Mouse (Mus musculus): ENCODE results near the gene Tex2. TPM values are rescaled to one million over a fixed set of nuclear protein-coding genes. Genes with fewer than 3 reads are reported as not detected.
"Not testable (repeated sequence)": the region's sequence is repeated elsewhere in the genome, so short reads cannot be mapped to it uniquely, and the experiment has no call there.

Tex2 gene
- polyA plus RNA-seq, 1 experiment from 2014 or later = 7.8 TPM

DNA sequence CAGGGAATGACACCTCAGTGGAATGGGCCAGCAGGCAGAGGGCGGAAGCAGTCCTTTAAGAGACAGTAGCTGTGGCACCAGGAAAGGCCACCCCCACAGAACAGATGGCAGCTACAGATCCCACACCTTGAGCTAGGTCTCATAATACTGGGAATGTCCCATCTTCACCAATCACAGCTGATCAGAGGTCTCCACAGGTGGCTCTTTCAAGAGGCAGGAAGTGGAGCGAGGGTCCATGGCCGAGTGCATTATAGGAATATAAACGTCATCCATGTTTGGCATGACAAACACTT, 109.9 kb downstream of the Tex2 start:
- H3K4me3 ChIP-seq (replicated peaks) = no peak overlapping the region
- H3K4me1 ChIP-seq (replicated peaks) = 0 out of 2 replicates have a peak, but pooled peaks cover 6% of the 10 kb centered on the region
- no peak overlapping the region for H3K4me2 ChIP-seq
- no peaks in the 10 kb centered on the region for H3K9me3 ChIP-seq
- 69% methylated on average over 4 of the region's 4 CpGs for WGBS
- no peak for ATAC-seq (ENCODE audit: insufficient number of reproducible peaks, insufficient read depth, low FRiP score, low TSS enrichment, low read depth)
- no peak overlapping the region for H3K9ac ChIP-seq (replicated peaks)
- H3K27ac ChIP-seq = peak overlapping the region; percentile 64; the same call in 1 of the 2 replicates
- no peaks in the 10 kb centered on the region for H3K27me3 ChIP-seq
- H3K36me3 ChIP-seq = peaks cover 9% of the 10 kb centered on the region

DNA sequence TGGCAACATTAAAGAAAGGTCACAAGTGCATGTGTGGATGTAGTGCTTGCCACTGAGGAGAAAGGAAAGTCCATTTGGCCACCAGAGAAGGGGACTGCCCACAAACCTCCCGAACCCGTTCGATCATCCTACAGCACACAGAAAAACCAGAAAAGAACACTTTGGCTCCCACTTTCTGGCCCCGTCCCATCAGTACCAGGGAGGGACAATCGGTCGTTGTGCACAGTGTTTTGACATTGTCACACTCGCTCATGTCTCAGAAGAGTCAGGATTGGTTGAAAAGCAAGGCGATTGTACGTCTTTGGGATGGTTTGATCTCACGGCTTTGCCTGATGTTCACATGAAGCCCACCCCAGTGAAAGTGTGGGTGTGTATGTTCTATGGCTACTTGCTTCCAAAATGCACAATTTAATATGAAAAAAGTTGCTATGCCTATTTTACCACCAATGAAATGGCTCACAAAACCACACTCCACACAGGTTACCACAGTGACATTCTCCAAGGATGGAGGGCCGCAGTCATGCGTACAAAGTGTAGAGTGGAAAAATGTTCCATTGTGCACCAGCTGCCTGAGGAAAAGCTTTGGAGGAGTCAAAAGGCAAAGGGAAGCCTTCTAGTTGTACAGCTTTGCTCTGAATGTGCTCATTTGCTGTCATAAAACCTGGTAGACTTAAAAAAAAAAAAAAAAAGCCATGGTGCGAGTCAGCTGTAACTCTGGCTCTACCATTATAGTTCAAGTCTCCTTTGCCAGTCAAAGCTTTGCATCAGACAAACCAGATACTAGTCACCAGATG, 110.4 kb downstream of the Tex2 start:
- peak overlapping the region; percentile 64 for H3K27ac ChIP-seq
- H3K36me3 ChIP-seq = 0 out of 2 replicates have a peak, but pooled peaks cover 3% of the 10 kb centered on the region
- H3K4me3 ChIP-seq (replicated peaks) = no peak overlapping the region
- 60% methylated on average over 13 of the region's 13 CpGs for WGBS
- no peak overlapping the region for H3K4me2 ChIP-seq
- no peaks in the 10 kb centered on the region for H3K27me3 ChIP-seq
- H3K9ac ChIP-seq (replicated peaks) = no peak overlapping the region
- ATAC-seq (ENCODE audit: insufficient number of reproducible peaks, insufficient read depth, low FRiP score, low TSS enrichment, low read depth) = no peak
- H3K9me3 ChIP-seq = no peaks in the 10 kb centered on the region
- H3K4me1 ChIP-seq (replicated peaks) = 0 out of 2 replicates have a peak, but pooled peaks cover 6% of the 10 kb centered on the region

DNA sequence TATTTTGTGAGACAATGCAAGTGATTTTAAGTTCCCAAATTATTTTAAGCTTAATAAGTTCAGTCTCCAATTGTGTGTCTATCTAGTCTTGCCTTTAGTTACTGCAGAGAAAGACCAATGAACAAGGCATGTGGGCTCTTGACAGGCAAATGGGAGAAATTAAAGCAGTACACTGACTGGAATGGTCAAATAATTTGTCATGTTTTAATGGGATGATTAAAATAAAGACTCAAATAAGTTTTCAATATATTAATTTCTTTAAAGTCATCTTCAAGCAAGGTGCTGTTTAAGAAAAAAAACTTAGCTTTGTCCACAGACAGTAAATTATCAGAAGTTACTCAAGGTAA, 111.1 kb downstream of the Tex2 start:
- no peaks in the 10 kb centered on the region for H3K27me3 ChIP-seq
- H3K9ac ChIP-seq (replicated peaks) = no peak overlapping the region
- peak overlapping the region; percentile 92 for H3K4me3 ChIP-seq (replicated peaks)
- H3K36me3 ChIP-seq = no peaks in the 10 kb centered on the region
- no peaks in the 10 kb centered on the region for H3K9me3 ChIP-seq
- ATAC-seq (ENCODE audit: insufficient number of reproducible peaks, insufficient read depth, low FRiP score, low TSS enrichment, low read depth) = no peak
- peak overlapping the region; percentile 74 for H3K4me2 ChIP-seq
- H3K4me1 ChIP-seq (replicated peaks) = 0 out of 2 replicates have a peak, but pooled peaks cover 6% of the 10 kb centered on the region
- peak overlapping the region; percentile 99 for H3K27ac ChIP-seq

DNA sequence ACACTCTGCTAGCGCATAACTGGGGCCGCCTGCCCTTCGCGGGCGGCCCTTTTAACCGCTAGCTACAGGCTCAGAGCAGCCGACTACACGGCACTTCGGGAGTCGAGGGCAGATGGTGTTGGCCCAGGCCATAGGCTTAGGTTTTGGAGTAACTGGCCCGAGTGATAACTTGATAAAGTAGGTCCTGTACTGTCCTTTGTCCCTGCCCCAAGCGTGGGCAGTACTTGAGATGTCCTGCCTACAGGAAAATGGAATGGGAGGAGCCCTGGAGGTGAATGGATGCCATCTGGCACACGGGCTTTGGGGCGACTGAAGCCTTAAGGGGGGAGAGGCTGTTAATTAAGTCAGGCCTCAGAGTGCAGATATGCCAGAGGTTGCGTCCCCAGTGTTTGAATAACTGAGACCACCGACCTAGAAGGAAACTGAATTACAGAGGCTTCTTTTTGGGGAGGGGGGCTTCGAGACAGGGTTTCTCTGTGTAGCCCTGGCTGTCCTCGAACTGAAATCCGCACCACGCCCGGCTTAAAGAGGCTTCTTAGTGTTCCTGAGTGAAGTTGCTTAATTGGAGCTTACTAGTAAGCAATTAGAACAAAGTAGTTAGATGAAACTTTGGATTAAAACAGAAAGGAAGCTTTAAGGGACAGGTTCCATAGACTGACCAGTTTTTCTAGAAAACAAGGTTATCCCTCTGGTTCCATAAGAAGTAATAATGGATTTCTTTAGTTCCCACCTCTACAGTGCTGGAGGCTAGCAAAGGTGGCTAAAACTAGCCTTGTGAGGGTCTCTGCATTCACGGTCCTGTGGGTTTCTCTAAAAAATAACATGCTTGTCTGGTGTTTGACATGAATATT, 111.7 kb downstream of the Tex2 start:
- whole genome bisulfite sequencing = 2% methylated on average over 22 of the region's 22 CpGs
- no peaks in the 10 kb centered on the region for H3K36me3 ChIP-seq
- H3K4me3 ChIP-seq (replicated peaks) = peak overlapping the region; percentile 92
- peak overlapping the region; percentile 74 for H3K4me2 ChIP-seq
- peak overlapping the region; percentile 100 for H3K9ac ChIP-seq (replicated peaks)
- H3K4me1 ChIP-seq (replicated peaks) = 0 out of 2 replicates have a peak, but pooled peaks cover 6% of the 10 kb centered on the region
- ATAC-seq (ENCODE audit: insufficient number of reproducible peaks, insufficient read depth, low FRiP score, low TSS enrichment, low read depth) = peak; percentile 45
- H3K27me3 ChIP-seq = no peaks in the 10 kb centered on the region
- peak overlapping the region; percentile 99 for H3K27ac ChIP-seq
- H3K9me3 ChIP-seq = no peaks in the 10 kb centered on the region

DNA sequence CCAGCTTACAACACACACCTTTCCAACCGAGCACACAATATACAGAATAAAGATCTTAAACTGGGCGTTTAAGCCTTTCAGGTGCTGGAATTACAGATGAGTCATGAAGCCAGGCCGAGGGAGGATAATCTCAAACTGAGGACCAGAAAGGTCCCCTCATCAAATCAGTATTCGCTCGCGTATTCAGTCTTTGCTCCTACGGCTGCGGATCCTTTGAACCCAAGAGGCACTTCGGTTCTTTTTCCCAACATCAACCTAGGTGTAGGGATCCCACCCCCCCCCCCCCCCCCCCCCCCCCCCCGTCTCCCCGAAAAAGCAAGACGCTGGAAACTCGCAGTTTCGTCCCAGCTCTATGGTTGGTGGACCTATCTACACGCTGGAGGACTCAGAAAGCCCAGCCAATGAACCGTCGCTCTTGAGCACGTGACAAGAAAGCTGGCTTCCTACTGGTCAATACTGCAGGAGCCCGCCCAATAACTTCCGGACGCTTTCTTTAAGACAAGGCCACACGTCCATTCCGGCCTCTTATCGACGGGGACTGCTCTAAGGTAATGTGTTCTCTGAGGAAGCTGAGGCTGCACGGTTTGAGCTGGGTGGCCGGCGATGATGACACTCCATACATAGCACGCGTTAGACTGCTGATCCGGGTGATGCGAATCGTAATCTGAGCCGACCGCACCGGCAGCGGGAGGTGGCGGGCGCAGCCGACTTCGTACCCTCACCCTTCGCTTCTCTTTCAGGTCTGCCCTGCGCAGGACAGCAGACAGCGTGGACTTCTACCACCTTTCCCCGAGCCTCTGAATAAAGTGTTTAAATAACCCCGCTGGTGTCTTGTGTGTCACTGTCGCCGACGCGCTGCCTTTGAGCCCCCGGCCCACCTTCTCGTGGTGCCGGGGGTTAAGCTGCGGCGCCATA, 112.6 kb downstream of the Tex2 start:
- Histone ChIP-seq H3K27me3 (no peaks in the 10 kb centered on the region), H3K36me3 (no peaks in the 10 kb centered on the region), H3K9me3 (no peaks in the 10 kb centered on the region), H3K27ac (peak overlapping the region; percentile 99), H3K4me2 (peak overlapping the region; percentile 74), H3K4me3 (replicated peaks) (peak overlapping the region; percentile 92), H3K9ac (replicated peaks) (peak overlapping the region; percentile 100), H3K4me1 (replicated peaks) (0 out of 2 replicates have a peak, but pooled peaks cover 6% of the 10 kb centered on the region)
- ATAC-seq (ENCODE audit: insufficient number of reproducible peaks, insufficient read depth, low FRiP score, low TSS enrichment, low read depth) = peak; percentile 97
- WGBS = under 1% methylated on average over 52 of the region's 55 CpGs

DNA sequence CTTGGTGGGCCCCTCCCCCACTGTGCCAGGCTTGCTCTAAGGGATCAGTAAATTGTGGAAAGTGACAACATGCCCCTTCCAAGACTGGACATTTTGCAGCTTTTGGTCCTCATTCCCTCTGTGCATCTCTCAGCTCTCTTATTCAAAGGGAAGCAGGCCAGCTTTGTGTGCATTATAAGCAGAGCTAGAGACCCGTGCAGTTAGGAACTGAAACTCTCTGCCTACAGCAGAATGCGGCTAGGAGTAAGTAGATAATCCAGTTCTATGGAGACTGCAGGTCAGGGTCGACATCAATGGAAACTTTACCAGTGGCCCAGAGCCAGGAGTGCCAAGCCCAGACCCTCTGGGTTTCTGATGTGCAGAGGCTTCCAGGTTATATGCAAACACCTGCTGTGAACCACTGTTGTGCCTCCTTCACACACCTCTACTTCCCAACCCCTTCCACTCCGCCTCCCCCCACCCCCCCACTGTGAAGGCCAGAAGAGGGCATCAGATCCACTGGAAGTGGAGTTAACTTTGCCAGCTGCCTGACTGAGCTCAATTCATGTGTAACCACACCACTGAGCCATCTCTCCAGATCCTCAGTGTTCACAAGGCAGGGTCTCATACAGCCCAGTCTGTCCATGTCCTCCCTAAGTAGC, 114.4 kb downstream of the Tex2 start:
- no peaks in the 10 kb centered on the region for H3K9me3 ChIP-seq
- ATAC-seq (ENCODE audit: insufficient number of reproducible peaks, insufficient read depth, low FRiP score, low TSS enrichment, low read depth) = no peak
- H3K27ac ChIP-seq = no peak overlapping the region
- no peak overlapping the region for H3K4me2 ChIP-seq
- no peaks in the 10 kb centered on the region for H3K36me3 ChIP-seq
- 0 out of 2 replicates have a peak, but pooled peaks cover 6% of the 10 kb centered on the region for H3K4me1 ChIP-seq (replicated peaks)
- H3K9ac ChIP-seq (replicated peaks) = no peak overlapping the region
- H3K27me3 ChIP-seq = no peaks in the 10 kb centered on the region
- 40% methylated on average over 4 of the region's 4 CpGs for WGBS
- no peak overlapping the region for H3K4me3 ChIP-seq (replicated peaks)

DNA sequence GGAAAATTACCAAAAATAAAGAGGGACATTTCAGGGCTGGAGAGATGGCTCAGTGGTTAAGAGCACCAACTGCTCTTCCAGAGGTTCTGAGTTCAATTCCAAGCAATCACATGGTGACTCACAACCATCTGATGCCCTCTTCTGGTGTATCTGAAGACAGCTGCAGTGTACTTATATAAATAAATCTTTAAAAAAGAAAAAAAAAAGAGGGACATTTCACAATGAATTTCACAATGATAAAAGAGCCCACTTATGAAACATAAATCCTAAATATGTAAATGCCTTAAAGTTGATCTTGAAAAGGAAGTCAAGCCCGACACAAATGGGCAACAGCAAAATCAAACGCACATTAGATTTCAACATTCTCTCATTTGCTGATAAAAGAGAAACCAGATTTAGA, 115.3 kb downstream of the Tex2 start:
- Histone ChIP-seq H3K4me3 (replicated peaks) (no peak overlapping the region), H3K27me3 (no peaks in the 10 kb centered on the region), H3K9ac (replicated peaks) (no peak overlapping the region), H3K4me1 (replicated peaks) (0 out of 2 replicates have a peak, but pooled peaks cover 6% of the 10 kb centered on the region), H3K4me2 (no peak overlapping the region), H3K9me3 (no peaks in the 10 kb centered on the region), H3K27ac (no peak overlapping the region), H3K36me3 (no peaks in the 10 kb centered on the region)
- ATAC-seq (ENCODE audit: insufficient number of reproducible peaks, insufficient read depth, low FRiP score, low TSS enrichment, low read depth) = no peak
- 89% methylated on average over 2 of the region's 2 CpGs for WGBS

DNA sequence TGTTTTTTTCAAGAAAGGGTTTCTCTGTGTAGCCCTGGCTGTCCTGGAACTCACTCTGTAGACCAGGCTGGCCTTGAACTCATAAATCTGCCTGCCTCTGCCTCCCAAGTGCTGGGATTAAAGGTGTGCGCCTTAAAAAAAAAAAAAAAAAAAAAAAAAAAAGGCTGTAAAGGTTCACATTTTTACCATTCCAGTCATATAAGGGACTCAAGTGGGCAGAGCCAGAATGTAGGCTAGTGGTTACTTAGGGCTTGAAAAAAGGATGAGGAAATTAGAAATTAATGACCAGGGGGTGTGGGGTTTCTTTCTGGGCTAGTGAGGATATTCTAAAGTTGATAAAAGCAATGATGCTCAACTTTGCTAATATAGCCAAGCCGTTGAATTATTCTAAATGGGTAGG, 116.2 kb downstream of the Tex2 start:
- H3K27ac ChIP-seq; H3K27me3 ChIP-seq; H3K36me3 ChIP-seq; H3K9me3 ChIP-seq; H3K9ac ChIP-seq (replicated peaks); ATAC-seq (ENCODE audit: insufficient number of reproducible peaks, insufficient read depth, low FRiP score, low TSS enrichment, low read depth); H3K4me1 ChIP-seq (replicated peaks); H3K4me2 ChIP-seq; H3K4me3 ChIP-seq (replicated peaks): not testable (repeated sequence)
- 88% methylated on average over 2 of the region's 2 CpGs for WGBS

DNA sequence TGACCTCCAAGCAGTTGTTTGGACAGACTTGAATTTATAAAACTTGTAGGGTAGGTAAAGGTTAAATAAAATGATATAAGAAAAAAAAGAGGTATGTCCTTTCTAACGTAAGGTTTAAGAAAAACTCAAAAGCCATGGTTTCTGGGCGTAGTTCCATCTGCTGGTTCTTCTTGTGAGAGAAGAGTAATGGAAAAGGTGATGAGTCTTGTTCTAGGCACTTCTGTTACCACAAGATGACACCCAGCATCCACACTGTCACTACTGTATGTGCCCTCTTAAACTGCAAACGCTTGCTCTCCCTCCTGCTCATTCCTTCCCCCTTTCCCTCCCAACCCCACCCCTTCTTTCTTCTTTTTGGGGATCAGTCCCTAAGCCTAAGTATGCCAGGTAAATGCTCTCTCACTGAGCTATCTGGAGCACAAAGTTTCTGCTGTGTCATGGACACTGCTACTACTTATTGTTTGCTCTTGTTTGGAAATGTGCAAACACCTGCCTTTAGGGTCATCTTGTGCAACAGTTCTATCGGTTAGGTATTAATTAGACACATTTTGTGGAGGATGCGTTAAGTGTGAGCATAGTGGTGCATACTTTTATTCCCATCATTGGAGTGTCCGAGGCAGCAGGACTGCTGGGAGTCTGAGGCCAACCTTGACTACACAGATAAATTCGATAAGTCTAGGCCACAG, 120.1 kb downstream of the Tex2 start:
- no peaks in the 10 kb centered on the region for H3K9me3 ChIP-seq
- H3K36me3 ChIP-seq = no peaks in the 10 kb centered on the region
- H3K4me1 ChIP-seq (replicated peaks) = peaks cover 3% of the 10 kb centered on the region; the same call in 1 of the 2 replicates
- no peak overlapping the region for H3K4me2 ChIP-seq
- no peak for ATAC-seq (ENCODE audit: insufficient number of reproducible peaks, insufficient read depth, low FRiP score, low TSS enrichment, low read depth)
- no peak overlapping the region for H3K4me3 ChIP-seq (replicated peaks)
- no peak overlapping the region for H3K9ac ChIP-seq (replicated peaks)
- H3K27ac ChIP-seq = no peak overlapping the region
- no peaks in the 10 kb centered on the region for H3K27me3 ChIP-seq
- WGBS = 72% methylated on average over 7 of the region's 7 CpGs

DNA sequence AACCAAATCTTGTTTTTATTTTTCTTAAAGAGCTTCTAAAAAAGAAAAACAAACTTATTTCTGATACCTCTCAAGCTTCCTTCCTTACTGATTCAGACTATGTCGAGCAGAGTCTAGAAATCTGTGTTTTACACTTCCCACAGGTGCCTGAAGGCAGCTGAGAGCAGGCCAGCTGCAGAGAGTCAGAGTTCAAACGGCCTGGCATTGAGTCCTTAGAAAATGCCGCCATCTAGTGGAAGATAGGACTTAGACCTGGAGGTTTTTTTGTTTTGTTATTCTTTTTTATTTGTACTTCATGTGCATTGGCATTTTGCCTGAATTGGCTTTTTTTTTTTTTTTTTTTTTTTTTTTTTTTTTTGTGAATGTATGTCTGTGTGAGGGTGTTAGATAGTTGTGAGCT, 121.8 kb downstream of the Tex2 start:
- no peaks in the 10 kb centered on the region for H3K27me3 ChIP-seq
- peaks cover 8% of the 10 kb centered on the region for H3K4me1 ChIP-seq (replicated peaks)
- no peak overlapping the region for H3K27ac ChIP-seq
- H3K9ac ChIP-seq (replicated peaks) = no peak overlapping the region
- no peak overlapping the region for H3K4me3 ChIP-seq (replicated peaks)
- ATAC-seq (ENCODE audit: insufficient number of reproducible peaks, insufficient read depth, low FRiP score, low TSS enrichment, low read depth) = no peak
- WGBS = 1% methylated on average over 3 of the region's 3 CpGs
- no peaks in the 10 kb centered on the region for H3K9me3 ChIP-seq
- H3K36me3 ChIP-seq = no peaks in the 10 kb centered on the region
- H3K4me2 ChIP-seq = no peak overlapping the region

Data from limb, embryonic 12.5 days (tissue).